Mouse (Mus musculus): ENCODE results near the gene Zfp422. TPM values are rescaled to one million over a fixed set of nuclear protein-coding genes. Genes with fewer than 3 reads are reported as not detected.
"Not testable (repeated sequence)": the region's sequence is repeated elsewhere in the genome, so short reads cannot be mapped to it uniquely, and the experiment has no call there.

Zfp422 gene
- polyA plus RNA-seq, 1 experiment from 2014 or later: 240 TPM

DNA sequence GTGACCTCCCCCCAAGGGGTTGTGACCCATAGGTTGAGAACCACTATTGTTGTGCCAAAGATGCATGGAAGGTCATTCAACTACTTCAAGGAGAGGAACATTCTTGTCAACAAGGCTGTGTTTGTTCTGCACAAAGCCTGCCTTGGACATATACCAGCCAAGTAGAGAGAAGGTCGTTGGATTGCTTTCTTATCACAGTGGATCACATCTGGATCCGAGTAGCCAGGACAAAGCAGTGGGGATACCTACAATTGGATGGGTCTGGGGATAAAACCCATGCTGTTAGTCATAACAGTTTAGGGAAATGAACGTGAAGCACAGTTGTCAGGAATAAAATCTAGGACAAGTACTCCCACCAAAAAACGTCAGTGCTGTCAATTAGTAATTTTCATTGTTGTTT is 15.1 kb upstream of the Zfp422 start:
- Histone ChIP-seq H3K4me3 (no peak overlapping the region), H3K9ac (no peak overlapping the region), H3K9me3 (no peaks in the 10 kb centered on the region), H3K27ac (no peak overlapping the region), H3K4me2 (replicated peaks) (no peak overlapping the region), H3K4me1 (no peaks in the 10 kb centered on the region), H3K27me3 (replicated peaks) (0 out of 2 replicates have a peak, but pooled peaks cover 3% of the 10 kb centered on the region), H3K36me3 (peaks cover 21% of the 10 kb centered on the region)
- 72% methylated on average over 4 of the region's 4 CpGs for whole genome bisulfite sequencing
- ATAC-seq (ENCODE audit: low FRiP score, low read depth): no peak

DNA sequence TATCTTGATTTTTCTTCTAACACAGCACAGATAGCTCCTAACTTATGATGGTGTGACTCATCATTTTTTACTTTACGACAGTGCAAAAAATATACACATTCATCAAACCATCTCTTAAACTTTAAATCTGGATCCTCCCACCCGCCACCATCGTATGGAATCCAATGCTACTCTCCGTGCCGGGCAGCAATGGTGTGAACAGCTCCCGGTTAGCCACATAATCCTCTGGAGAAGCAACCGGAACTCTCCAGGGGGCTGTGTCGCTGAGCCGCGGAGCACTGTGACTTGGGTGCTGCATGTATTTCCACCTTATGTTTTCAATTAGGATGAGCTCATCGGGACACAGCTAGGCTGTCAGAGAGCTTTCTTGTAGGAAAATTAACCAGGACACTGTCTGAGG is 14.1 kb upstream of the Zfp422 start:
- Histone ChIP-seq H3K9me3 (no peaks in the 10 kb centered on the region), H3K36me3 (peaks cover 28% of the 10 kb centered on the region), H3K9ac (no peak overlapping the region), H3K27ac (no peak overlapping the region), H3K4me3 (no peak overlapping the region), H3K27me3 (replicated peaks) (0 out of 2 replicates have a peak, but pooled peaks cover 3% of the 10 kb centered on the region), H3K4me1 (no peaks in the 10 kb centered on the region), H3K4me2 (replicated peaks) (no peak overlapping the region)
- no peak for ATAC-seq (ENCODE audit: low FRiP score, low read depth)
- WGBS: 85% methylated on average over 11 of the region's 11 CpGs

DNA sequence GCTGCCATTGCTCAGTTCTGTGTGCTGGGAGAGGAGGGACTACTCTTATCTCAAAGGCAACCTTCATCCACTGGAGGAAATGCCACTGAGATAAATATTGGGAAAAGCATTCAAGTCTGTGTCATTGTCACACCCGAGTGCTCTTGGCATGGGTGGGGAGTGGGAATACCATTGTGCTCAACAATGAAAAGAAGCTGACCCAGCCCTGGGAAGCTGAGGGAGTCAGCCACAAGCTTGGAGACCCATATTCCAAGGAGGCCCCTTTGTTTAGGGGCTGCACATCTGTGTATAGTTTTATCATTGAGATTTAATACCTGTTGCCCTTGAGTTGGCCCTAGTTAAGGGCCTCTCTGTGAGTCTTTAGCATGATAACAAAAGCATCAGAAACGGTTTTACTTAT is 10.9 kb upstream of the Zfp422 start:
- no peaks in the 10 kb centered on the region for H3K4me1 ChIP-seq
- H3K4me3 ChIP-seq: no peak overlapping the region
- H3K27ac ChIP-seq: no peak overlapping the region
- H3K9me3 ChIP-seq: no peaks in the 10 kb centered on the region
- ATAC-seq (ENCODE audit: low FRiP score, low read depth): no peak
- WGBS: 67% methylated on average over 2 of the region's 2 CpGs
- no peaks in the 10 kb centered on the region for H3K27me3 ChIP-seq (replicated peaks)
- H3K4me2 ChIP-seq (replicated peaks): no peak overlapping the region
- peaks cover 18% of the 10 kb centered on the region for H3K36me3 ChIP-seq
- H3K9ac ChIP-seq: no peak overlapping the region

DNA sequence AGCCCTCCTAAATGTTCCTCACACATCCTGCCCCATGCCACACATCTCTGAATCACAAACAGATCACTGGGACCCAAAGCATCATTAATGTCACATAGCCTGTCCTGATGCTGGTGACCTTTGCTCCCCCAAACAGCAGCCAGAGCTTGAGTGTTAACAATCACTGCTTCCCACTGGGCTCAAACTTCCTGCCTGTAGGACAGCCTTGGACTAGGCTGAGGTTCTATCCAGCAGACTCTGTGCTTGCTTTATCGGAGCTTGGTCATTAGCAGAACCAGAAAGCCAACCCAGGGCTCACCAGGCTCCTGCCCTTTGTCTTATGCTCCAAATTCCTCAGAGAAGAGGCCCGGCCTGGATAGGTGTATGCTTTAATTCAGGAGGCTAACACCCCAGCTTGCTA is 10.1 kb upstream of the Zfp422 start:
- ATAC-seq (ENCODE audit: low FRiP score, low read depth): no peak
- WGBS: 82% methylated on average over 2 of the region's 2 CpGs
- H3K27me3 ChIP-seq (replicated peaks): no peaks in the 10 kb centered on the region
- no peak overlapping the region for H3K27ac ChIP-seq
- no peak overlapping the region for H3K9ac ChIP-seq
- no peak overlapping the region for H3K4me3 ChIP-seq
- no peak overlapping the region for H3K4me2 ChIP-seq (replicated peaks)
- H3K9me3 ChIP-seq: no peaks in the 10 kb centered on the region
- peaks cover 21% of the 10 kb centered on the region for H3K36me3 ChIP-seq
- no peaks in the 10 kb centered on the region for H3K4me1 ChIP-seq

DNA sequence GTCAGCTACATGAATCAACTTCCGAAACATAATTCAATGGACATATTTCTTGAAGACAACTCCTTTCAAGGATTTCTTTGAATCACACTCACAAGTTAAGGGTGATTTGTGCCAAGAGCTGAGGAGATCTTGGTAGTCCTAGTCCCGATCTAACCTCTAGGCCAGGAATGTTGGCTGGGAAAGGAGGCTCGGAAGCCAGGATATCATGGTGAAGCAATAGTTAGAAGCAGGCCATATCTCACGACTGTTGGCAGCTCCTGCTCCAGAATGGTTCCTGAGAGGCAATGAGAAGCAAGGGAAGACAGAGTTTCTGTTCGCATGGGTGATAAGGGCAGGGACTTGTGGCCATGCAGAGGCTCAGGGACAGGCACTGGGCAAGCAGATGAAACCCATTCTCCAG is 8.7 kb upstream of the Zfp422 start:
- Histone ChIP-seq H3K4me1 (no peaks in the 10 kb centered on the region), H3K27ac (no peak overlapping the region), H3K4me3 (no peak overlapping the region), H3K4me2 (replicated peaks) (no peak overlapping the region), H3K27me3 (replicated peaks) (no peaks in the 10 kb centered on the region), H3K36me3 (peaks cover 21% of the 10 kb centered on the region), H3K9ac (no peak overlapping the region), H3K9me3 (no peaks in the 10 kb centered on the region)
- 90% methylated on average over 5 of the region's 5 CpGs for WGBS
- no peak for ATAC-seq (ENCODE audit: low FRiP score, low read depth)

DNA sequence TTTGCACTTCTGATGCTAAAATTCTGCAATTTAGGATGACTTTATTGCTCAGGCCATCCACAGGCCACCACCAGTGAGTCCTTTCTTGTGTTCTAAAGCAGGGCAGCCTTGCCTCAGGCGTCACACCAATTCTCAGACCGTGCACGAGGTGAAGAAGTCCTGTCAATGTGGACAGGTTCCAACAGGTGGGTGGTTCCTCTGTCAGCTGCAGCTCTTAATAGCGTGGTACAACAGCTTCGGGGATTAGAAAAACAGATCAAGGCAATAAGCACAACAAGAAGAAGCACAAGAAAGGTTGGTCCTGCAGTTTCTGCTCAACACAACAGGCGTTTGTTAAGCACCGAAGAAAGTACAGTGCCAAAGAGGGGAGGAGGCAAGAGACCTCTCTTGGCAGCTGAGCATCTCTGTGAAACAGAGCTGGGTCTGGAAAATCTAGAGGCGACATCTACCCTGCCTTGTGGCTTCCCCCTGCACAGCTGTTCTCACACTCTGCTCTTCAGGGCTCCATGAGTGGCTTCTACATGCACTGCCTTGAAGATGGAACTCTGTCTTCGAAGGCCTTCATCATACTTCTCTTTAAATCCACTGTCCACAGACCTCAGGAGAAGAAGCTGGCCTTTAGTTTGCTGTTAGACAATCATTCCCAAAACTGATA is 7.9 kb upstream of the Zfp422 start:
- peaks cover 21% of the 10 kb centered on the region for H3K36me3 ChIP-seq
- H3K9ac ChIP-seq: no peak overlapping the region
- no peak overlapping the region for H3K27ac ChIP-seq
- no peaks in the 10 kb centered on the region for H3K27me3 ChIP-seq (replicated peaks)
- no peak for ATAC-seq (ENCODE audit: low FRiP score, low read depth)
- WGBS: 80% methylated on average over 9 of the region's 9 CpGs
- no peaks in the 10 kb centered on the region for H3K9me3 ChIP-seq
- no peak overlapping the region for H3K4me3 ChIP-seq
- no peaks in the 10 kb centered on the region for H3K4me1 ChIP-seq
- no peak overlapping the region for H3K4me2 ChIP-seq (replicated peaks)

DNA sequence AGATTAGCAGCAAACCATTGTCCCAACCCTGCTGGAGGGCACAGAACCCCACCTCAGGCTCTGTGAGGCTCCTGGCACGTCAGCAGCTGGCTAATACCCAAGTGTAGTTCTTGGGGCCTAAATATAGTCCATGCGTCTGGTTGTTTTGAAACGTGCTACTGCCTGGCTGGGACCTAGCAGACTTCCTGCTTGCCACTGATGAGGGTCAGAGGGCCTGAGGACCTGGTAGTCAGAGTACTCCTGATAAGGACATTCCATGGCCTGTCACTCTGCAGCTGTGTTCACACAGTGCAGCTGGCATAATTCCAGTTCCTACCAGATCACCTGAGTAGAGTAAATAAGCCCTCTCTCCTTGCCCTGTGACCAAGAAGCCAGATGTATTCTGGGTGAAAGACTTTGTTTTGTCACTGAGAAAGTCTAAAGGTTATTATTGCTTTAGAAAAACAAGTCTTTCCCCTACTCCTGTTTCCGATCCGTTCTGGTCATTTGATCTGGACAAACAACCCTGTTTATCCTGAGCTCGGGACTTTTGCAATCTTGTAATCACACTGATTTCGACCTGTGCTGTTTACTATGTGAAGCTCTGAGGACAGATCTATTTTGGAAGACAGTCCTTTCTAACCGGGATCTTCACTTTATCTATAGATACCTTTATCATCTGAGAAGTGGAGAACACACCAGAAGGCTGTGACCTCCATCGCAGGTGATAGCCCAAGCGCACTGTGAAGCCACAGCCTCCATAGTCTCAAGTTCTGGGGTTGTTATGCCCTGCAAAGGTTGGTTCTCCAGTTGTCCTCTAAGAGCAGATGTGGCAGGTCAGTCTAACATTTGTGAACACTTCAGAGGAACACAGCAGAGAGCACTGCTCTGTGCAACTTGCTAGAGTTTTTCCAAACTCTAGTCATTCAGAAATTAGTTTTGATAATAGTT is 6.7 kb upstream of the Zfp422 start:
- no peak overlapping the region for H3K4me2 ChIP-seq (replicated peaks)
- no peak for ATAC-seq (ENCODE audit: low FRiP score, low read depth)
- no peaks in the 10 kb centered on the region for H3K9me3 ChIP-seq
- no peaks in the 10 kb centered on the region for H3K27me3 ChIP-seq (replicated peaks)
- H3K4me3 ChIP-seq: no peak overlapping the region
- peaks cover 20% of the 10 kb centered on the region for H3K36me3 ChIP-seq
- no peak overlapping the region for H3K9ac ChIP-seq
- no peak overlapping the region for H3K27ac ChIP-seq
- WGBS: 73% methylated on average over 10 of the region's 10 CpGs
- no peaks in the 10 kb centered on the region for H3K4me1 ChIP-seq

DNA sequence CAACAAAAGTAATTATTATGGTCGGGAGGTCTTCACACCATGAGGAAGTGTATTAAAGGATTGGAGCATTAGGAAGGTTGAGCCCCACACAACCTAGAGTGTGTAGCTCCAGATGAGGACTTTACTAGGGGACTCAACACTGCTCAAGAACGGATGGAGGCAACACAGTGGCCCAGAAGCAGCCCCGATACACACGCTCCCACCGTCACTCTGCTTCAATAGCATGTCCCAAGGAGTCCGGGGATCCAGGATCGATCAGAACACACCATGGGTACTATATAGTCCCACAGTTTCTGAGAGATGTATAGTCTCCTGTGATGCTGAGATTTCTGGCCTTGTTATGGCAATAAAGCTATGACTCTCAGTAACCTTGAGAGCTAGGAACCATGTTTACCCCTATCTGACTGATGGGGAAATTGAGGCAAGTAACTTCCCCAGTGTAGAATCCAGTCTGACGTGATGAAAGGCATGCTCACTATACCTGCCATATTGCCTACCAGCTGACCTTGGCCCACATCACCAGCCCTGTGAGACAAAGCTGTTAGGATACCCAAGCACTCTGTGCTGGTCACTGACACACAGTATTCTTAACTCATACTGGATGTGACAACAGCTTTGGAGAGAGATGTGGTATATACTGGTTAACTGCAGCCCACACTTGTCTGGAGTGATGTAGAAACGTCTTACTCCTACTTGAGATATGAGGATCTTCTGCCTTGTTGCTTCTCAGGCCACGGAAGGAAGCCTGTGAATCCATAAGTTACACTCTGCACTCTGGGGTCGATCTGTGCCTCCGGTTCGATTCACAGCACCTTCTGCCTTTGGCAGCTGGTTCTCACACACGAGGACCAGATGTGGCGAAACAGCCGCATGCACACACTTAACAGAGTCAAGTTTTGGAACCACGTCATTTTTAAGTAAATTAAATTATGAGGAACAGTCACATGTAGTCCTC is 5.2 kb upstream of the Zfp422 start:
- Histone ChIP-seq H3K36me3 (peaks cover 18% of the 10 kb centered on the region), H3K9ac (no peak overlapping the region), H3K4me2 (replicated peaks) (no peak overlapping the region), H3K4me3 (no peak overlapping the region), H3K4me1 (no peaks in the 10 kb centered on the region), H3K27ac (no peak overlapping the region), H3K27me3 (replicated peaks) (no peaks in the 10 kb centered on the region), H3K9me3 (no peaks in the 10 kb centered on the region)
- WGBS: 91% methylated on average over 17 of the region's 17 CpGs
- no peak for ATAC-seq (ENCODE audit: low FRiP score, low read depth)

DNA sequence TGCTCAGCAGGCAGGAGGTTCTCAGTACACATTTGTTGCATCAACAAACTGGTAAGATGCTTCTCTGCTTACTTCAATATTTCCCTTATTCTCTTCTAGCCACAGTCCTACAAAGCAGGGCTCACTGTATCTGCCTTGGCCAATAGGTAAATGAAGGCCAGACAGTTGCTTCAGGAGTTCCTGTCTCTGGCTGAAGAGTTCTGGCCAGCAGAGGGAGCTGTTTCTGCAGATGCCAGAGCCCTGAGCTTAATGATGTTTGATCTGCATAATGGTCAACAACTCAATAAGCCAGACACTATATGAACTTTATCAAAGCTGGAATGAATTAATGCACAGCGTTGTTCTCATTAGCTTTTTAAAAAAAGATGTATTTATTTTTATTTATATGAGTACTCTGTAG is 3.3 kb upstream of the Zfp422 start:
- H3K36me3 ChIP-seq: 0 out of 2 replicates have a peak, but pooled peaks cover 8% of the 10 kb centered on the region
- ATAC-seq (ENCODE audit: low FRiP score, low read depth): no peak
- no peak overlapping the region for H3K9ac ChIP-seq
- H3K4me3 ChIP-seq: no peak overlapping the region
- H3K27ac ChIP-seq: no peak overlapping the region
- H3K4me1 ChIP-seq: peaks cover 3% of the 10 kb centered on the region; the same call in 1 of the 2 replicates
- no peaks in the 10 kb centered on the region for H3K9me3 ChIP-seq
- no peaks in the 10 kb centered on the region for H3K27me3 ChIP-seq (replicated peaks)
- WGBS: 59% methylated on average over 1 of the region's 1 CpGs
- H3K4me2 ChIP-seq (replicated peaks): no peak overlapping the region

DNA sequence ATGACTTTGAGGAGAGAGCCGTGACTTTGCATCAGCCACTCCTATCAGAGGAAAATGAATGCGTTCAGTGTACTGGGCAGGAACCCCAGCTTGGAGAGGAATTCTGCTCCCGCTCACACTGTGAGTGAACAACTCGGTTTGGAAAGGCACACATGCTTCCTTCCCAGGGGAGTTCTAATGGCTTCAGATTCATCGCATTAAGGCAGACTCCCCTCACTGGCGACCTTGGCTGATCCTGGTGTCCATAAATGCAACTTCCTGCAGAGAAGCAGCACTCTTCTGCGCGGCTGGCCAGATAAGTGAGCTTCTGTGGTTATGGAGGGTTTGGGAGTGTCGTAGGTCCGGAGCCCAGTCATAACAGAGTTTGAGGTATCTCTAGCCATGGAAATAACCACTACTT is 967 bp upstream of the Zfp422 start:
- no peak overlapping the region for H3K4me2 ChIP-seq (replicated peaks)
- H3K9me3 ChIP-seq: no peaks in the 10 kb centered on the region
- no peaks in the 10 kb centered on the region for H3K27me3 ChIP-seq (replicated peaks)
- H3K27ac ChIP-seq: no peak overlapping the region
- ATAC-seq (ENCODE audit: low FRiP score, low read depth): no peak
- no peak overlapping the region for H3K9ac ChIP-seq
- H3K36me3 ChIP-seq: peaks cover 20% of the 10 kb centered on the region
- H3K4me1 ChIP-seq: peaks cover 6% of the 10 kb centered on the region; the same call in 1 of the 2 replicates
- no peak overlapping the region for H3K4me3 ChIP-seq
- WGBS: 77% methylated on average over 10 of the region's 10 CpGs

DNA sequence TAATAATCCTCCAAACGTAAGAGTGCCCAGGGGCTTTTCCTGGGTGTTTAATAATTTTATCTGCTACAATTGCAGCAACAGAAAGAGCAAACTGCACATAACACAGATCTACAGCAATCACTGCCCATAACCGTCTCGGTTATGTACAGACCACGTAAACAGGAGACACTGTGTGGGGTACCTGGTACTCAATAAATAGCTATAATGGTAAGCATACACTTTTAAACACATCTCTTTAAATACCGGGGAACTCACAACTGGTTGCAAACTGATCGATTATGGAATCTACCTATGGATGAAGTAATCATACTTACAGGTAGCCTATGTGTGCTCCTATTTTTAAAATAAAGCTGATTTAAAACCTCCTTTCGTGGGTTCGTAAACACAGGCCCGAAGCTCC is 704 bp downstream of the Zfp422 start:
- WGBS: 20% methylated on average over 9 of the region's 9 CpGs
- H3K4me3 ChIP-seq: peak overlapping the region; percentile 85
- 0 out of 2 replicates have a peak overlapping the region, but pooled peaks have one; percentile 81 for H3K27ac ChIP-seq
- peak overlapping the region; percentile 97 for H3K9ac ChIP-seq
- no peaks in the 10 kb centered on the region for H3K9me3 ChIP-seq
- H3K4me2 ChIP-seq (replicated peaks): peak overlapping the region; percentile 69
- no peaks in the 10 kb centered on the region for H3K27me3 ChIP-seq (replicated peaks)
- H3K36me3 ChIP-seq: peaks cover 20% of the 10 kb centered on the region
- ATAC-seq (ENCODE audit: low FRiP score, low read depth): no peak
- peaks cover 6% of the 10 kb centered on the region; the same call in 1 of the 2 replicates for H3K4me1 ChIP-seq

DNA sequence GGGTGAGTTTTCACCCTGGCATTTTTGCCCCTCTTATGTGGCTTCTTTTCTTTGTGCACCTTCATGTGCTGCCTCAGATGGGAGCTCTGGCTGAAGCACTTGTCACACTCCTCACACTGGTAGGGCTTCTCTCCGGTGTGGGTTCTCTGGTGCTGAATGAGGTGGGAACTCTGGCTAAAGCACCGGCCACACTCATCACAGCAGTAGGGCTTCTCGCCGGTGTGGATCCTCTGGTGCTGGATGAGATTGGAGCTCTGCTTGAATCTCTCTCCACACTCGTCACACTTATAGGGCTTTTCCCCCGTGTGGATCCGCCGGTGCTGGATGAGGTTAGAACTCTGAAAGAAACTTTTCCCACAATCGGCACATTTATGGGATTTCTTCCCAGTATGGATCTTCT is 2.4 kb downstream of the Zfp422 start:
- peaks cover 20% of the 10 kb centered on the region for H3K36me3 ChIP-seq
- 98% methylated on average over 9 of the region's 9 CpGs for WGBS

More for the DNA sequence above, 2.4 kb downstream of the Zfp422 start:
- ATAC-seq (ENCODE audit: low FRiP score, low read depth); H3K27ac ChIP-seq; H3K4me3 ChIP-seq; H3K9ac ChIP-seq; H3K4me2 ChIP-seq (replicated peaks); H3K27me3 ChIP-seq (replicated peaks); H3K4me1 ChIP-seq; H3K9me3 ChIP-seq: not testable (repeated sequence)

Measured in neural tube, embryonic 12.5 days (tissue).